12 mouse cellular contexts compared by ENCODE assay signal in the genomic region with DNA sequence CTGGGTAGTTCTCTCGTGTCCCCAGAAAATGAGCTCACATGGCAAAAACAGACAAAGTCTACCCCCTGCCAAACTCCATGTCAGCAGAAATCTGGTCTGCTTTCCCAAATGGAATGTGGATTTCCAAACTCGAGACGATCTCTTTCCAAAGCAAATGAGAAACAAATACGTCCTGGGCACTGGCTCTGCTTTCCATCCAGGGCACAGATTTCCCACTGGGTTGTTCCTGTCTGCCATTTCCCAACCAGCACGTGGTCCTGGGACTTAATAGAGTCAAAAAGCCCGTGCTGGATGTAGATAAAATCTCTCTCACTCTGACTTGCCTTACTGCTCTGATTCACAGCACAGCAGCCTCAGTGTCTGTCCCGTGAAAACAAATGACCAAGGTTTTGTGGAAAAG.
DNase-seq lines count a peak whose midpoint lies in the region; ATAC-seq lines count a peak whose summit lies in the region.
"Had no signal": no experiment of that assay in that cellular context is flagged by ENCODE, and none has a peak within 500 bp of the region (broad histone marks: within the 10 kb centered on the region; RNA-seq: fewer than 3 reads in every experiment).

No protein-coding gene starts in this region.

- WGBS in limb, embryonic 13.5 days: 16% methylated on average over 7 of the region's 7 CpGs

- no peaks in the 10 kb centered on the region for H3K36me3 ChIP-seq in limb, embryonic 13.5 days
- H3K36me3 ChIP-seq: liver, embryonic 15.5 days; neural tube, embryonic 13.5 days had no signal

- no peak overlapping the region for H3K4me3 ChIP-seq in limb, embryonic 13.5 days
- H3K4me3 ChIP-seq: liver, embryonic 15.5 days; neural tube, embryonic 13.5 days had no signal

- no peak overlapping the region for H3K9ac ChIP-seq in limb, embryonic 13.5 days
- H3K9ac ChIP-seq: liver, embryonic 15.5 days; neural tube, embryonic 13.5 days had no signal

- peak overlapping the region; percentile 87 for H3K27ac ChIP-seq in limb, embryonic 13.5 days
- H3K27ac ChIP-seq: liver, embryonic 15.5 days; neural tube, embryonic 13.5 days had no signal

- 0 out of 2 replicates have a peak, but pooled peaks have one; percentile 51 for ATAC-seq in limb, embryonic 13.5 days (ENCODE audit: low FRiP score, low read depth)
- ATAC-seq in megakaryocyte-erythroid progenitor cell, adult 5-6 weeks (replicated peaks; ENCODE audit: low FRiP score, low TSS enrichment, poor library complexity, severe bottlenecking): no peak
- ATAC-seq: activated CD4-positive, CD25-positive, alpha-beta regulatory T cell, adult 4 months; inflammation-experienced regulatory T-cells, adult 6 months had no signal

- peak; percentile 24 for DNase-seq in gastrocnemius, adult 18-20 months (ENCODE audit: low spot score)
- DNase-seq in gastrocnemius, postnatal 10 days: no peak
- DNase-seq in layer of hippocampus, postnatal 14 days (ENCODE audit: low spot score in 2 of 2): peak; percentile 26 to 66
- DNase-seq in layer of hippocampus, postnatal 36 days: no peak
- DNase-seq in cerebellum, postnatal 25 days: peak; percentile 40 to 43
- no peak for DNase-seq in ovary, adult 18-20 months (ENCODE audit: low spot score)

- no peaks in the 10 kb centered on the region for H3K9me3 ChIP-seq in limb, embryonic 13.5 days
- H3K9me3 ChIP-seq: liver, embryonic 15.5 days; neural tube, embryonic 13.5 days had no signal

- H3K4me2 ChIP-seq in limb, embryonic 13.5 days (replicated peaks): no peak overlapping the region
- H3K4me2 ChIP-seq: liver, embryonic 15.5 days; neural tube, embryonic 13.5 days had no signal

- H3K4me1 ChIP-seq in limb, embryonic 13.5 days: peaks cover 44% of the 10 kb centered on the region
- H3K4me1 ChIP-seq: liver, embryonic 15.5 days; neural tube, embryonic 13.5 days had no signal

- H3K27me3 ChIP-seq in limb, embryonic 13.5 days: no peaks in the 10 kb centered on the region
- H3K27me3 ChIP-seq: liver, embryonic 15.5 days; neural tube, embryonic 13.5 days had no signal

Comparison
In these comparisons a context has a peak if more than half of its experiments do, and no peak if none do; other contexts are left out.
1. DNase-seq: peak in gastrocnemius, adult 18-20 months (single experiment), layer of hippocampus, postnatal 14 days (2 of 2) and cerebellum, postnatal 25 days (2 of 2); none in gastrocnemius, postnatal 10 days (single experiment), layer of hippocampus, postnatal 36 days (0 of 2) and ovary, adult 18-20 months (single experiment).